Mouse (Mus musculus) ES-CJ7 (cell line): Measurements from ENCODE around the gene Acap2.

ENCODE experiments used
- DNase-seq: peaks from one replicate; pipeline ENCODE4 v3.0.0; 2011; ENCODE audit warnings: low read depth, low spot score

Acap2 gene

DNA sequence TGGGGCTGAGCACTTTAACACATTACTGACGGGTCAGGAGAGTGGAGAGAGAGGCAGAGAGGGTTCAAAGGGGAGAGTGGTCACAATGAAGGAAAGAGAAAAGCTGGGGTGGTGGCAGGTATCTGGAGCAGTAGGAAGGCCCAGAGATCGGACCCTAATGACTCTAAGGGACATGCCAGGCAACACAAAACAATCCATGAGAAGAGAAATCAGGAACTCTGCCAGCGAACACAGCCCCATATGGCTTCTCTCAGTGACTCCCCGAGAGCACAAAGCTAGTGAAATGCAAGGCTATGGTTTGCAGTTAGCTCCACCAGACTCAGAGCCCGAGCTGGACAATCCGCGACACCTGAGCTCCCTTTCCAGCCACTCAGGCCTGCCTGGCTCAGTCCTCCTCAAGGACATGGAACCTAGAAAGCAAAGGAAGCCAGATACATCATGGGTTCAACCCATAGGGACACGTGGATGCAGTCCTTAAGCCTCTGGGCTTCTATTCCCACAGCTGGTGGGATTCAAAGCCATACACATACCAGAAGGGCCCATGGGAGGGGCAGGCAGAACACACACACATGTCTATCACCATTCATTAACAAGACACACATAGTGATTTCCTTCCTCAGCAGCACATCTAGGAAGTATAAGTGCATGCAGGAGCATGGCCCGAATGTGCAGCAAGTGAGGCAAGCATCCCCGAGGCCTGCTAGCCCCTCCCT is 153.7 kb downstream of the Acap2 start:
- DNase-seq: no peak

DNA sequence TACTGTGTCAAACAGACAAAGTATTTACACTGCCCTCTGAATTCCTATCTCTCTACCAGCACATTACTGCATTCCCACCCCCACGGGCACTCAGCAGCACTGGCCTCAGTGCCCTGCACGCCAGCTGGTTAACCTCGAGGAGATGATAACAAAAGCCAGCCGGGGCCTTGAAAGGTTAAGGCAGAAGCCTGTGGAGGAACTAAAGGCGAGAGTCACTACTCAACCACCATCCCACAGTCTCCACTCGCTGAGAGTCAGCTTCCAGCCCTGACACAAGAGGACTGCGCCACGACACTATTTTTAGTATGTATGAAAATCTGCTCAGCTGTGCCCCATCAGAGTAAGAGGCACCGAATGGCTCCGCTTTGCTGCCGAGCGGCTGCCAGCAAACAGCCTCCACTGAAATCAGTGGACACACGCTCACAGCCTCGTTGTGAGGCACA is 154.8 kb downstream of the Acap2 start:
- no peak for DNase-seq

DNA sequence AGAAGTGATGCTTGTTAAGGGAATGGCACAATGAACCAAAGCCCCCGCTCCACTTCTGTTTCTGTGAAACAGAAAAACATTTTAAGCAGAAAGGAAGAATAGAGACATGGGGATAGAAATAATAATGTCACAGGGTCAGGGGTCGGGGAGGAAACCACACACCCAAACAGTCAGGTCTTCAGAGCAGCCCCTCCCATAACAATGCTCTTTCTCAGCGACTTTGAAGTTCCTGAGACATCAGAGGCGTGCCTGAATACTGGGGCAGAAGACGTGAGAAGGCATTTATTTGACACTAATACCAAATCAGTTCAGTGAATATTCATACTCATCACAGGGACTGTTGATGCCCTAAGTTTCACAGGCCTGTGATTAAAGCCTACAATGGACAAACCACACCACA is 155.8 kb downstream of the Acap2 start:
- no peak for DNase-seq

DNA sequence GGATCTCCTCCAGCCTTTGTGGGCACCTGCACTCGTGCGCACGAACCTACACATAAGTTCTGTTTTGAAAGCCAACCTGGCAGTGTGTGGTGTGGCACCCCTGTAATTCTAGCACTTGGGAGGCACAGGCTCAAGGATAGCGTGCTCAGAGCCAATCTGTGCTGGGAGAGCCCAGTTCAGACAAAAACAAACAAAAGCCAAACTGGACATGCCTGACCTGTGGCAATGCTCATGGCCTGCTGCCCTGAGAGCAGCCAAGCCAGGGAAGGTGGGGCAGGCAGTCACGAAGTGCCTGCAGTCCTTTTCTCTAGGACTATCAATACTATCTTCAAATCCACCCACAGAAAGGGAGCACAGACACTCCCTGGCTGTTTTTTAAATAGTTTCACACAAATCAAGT is 157.9 kb downstream of the Acap2 start:
- no peak for DNase-seq
